Mouse (Mus musculus): ENCODE data around the gene C4b. TPM values are rescaled to one million over a fixed set of nuclear protein-coding genes. Genes with fewer than 3 reads are reported as not detected.
"Not testable (repeated sequence)": the region's sequence is repeated elsewhere in the genome, so short reads cannot be mapped to it uniquely, and the experiment has no call there.

The C4b gene
- 0.93 and 1.1 TPM in 2 replicates for polyA plus RNA-seq (2014; fragmentation: Nextera tagmentation; extraction: Ambion mirVana)

DNA sequence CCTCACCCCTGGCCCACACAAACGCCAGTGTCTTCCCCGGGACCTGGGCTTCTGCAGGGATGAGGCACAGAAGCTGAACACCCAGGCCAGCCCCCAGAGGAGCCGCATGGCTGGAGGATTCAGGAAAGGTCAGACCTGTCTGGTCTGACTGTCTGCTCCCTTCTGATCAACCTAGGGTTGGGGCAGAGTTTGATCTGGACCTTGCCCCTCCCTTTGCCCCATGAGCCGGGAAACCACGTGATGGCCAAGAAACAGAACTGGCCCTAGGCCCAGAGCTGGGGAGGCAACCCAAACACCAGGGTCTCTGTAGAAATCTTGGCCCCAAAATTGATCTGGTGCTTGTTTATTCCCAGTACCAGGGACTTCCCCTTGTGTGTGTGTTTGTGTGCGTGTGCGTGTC lies at the start of gene C4b:
C4b (minus strand) TSS at position 164 of the 400 bp plus-strand sequence.
- Histone ChIP-seq H3K27me3 (replicated peaks; ENCODE audit: control insufficient read depth, insufficient read depth, low read length) (no peaks in the 10 kb centered on the region), H3K27ac (replicated peaks; ENCODE audit: low read depth, low read length) (no peak within 1 kb of the TSS), H3K9me3 (ENCODE audit: control insufficient read depth, low read length) (peaks cover 5% of the 10 kb centered on the region; the same call in 1 of the 2 replicates), H3K4me3 (ENCODE audit: low read depth, low read length) (no peak within 1 kb of the TSS), H3K4me1 (ENCODE audit: control insufficient read depth, insufficient read depth, low read length) (no peaks in the 10 kb centered on the region), H3K9ac (ENCODE audit: low read depth, low read length) (no peak within 1 kb of the TSS), H3K36me3 (ENCODE audit: control insufficient read depth, insufficient read depth, low read length) (no peaks in the 10 kb centered on the region), H3K4me2 (ENCODE audit: low read depth, low read length) (no peak within 1 kb of the TSS)
- ATAC-seq (ENCODE audit: low read depth): no peak
- WGBS: 84% methylated on average over 7 of the region's 7 CpGs
- no peak for DNase-seq (ENCODE audit: low spot score)

DNA sequence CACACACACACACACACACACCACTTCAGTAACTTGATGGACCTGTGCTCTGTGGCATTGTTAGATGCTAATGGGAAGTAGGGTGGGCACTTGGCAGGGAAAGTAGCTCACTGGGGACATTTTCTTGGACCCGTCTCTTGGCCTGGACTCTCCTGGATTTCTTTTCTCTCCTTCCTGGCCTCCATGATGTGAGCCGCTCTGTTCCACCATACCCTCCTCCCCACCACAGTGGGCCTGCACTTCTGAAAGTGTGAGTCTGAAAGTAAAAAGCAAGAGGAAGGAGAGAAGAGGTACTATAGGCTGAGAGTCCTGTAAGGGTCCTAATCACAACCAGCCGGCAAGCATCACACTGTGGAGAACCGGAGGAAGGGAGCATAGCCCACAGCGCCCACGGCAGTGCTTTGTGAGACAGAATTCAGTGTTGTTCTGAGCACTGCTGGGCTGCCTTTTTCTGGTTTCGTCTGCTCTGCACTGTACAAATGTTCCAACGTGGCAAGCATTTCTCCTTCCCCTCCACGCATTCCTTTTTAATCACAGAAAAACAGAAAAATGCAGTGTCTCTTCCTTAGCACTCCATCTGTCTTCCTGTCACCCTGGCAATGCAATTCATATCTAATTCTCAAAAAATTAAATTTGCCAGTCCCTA lies 34.1 kb upstream of the C4b start:
- ATAC-seq (ENCODE audit: low read depth) (no peak), DNase-seq (ENCODE audit: low spot score) (peak; percentile 12)
- no peaks in the 10 kb centered on the region for H3K36me3 ChIP-seq (ENCODE audit: control insufficient read depth, insufficient read depth, low read length)
- no peak overlapping the region for H3K4me3 ChIP-seq (ENCODE audit: low read depth, low read length)
- no peaks in the 10 kb centered on the region for H3K27me3 ChIP-seq (replicated peaks; ENCODE audit: control insufficient read depth, insufficient read depth, low read length)
- H3K4me1 ChIP-seq (ENCODE audit: control insufficient read depth, insufficient read depth, low read length): no peaks in the 10 kb centered on the region
- no peak overlapping the region for H3K4me2 ChIP-seq (ENCODE audit: low read depth, low read length)
- WGBS: 55% methylated on average over 9 of the region's 9 CpGs
- H3K9me3 ChIP-seq (ENCODE audit: control insufficient read depth, low read length): peaks cover 13% of the 10 kb centered on the region
- no peak overlapping the region for H3K9ac ChIP-seq (ENCODE audit: low read depth, low read length)
- peak overlapping the region; percentile 13 for H3K27ac ChIP-seq (replicated peaks; ENCODE audit: low read depth, low read length)

DNA sequence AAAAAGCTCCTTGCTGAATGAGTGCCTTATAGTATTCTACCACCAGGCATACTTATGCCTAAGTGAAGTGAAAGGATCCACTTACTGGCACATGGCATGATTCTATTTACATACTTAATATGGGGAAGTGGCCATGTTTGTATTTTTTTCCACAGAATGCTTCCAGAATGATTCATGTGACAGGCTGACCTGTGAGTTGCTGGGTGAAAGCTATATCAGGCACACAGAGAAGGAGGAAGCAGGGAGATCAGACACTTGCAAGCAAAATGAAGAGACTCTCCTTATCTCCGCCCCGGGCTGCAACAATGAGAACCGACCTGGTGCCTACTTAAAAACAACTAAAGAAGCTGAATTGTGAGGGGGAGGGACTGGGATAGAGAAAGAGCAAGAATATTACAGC lies 17.8 kb upstream of the C4b start:
- no peaks in the 10 kb centered on the region for H3K27me3 ChIP-seq (replicated peaks; ENCODE audit: control insufficient read depth, insufficient read depth, low read length)
- H3K36me3 ChIP-seq (ENCODE audit: control insufficient read depth, insufficient read depth, low read length): no peaks in the 10 kb centered on the region
- H3K27ac ChIP-seq (replicated peaks; ENCODE audit: low read depth, low read length): no peak overlapping the region
- no peak overlapping the region for H3K9ac ChIP-seq (ENCODE audit: low read depth, low read length)
- 84% methylated on average over 3 of the region's 3 CpGs for WGBS
- H3K4me3 ChIP-seq (ENCODE audit: low read depth, low read length): no peak overlapping the region
- ATAC-seq (ENCODE audit: low read depth): no peak
- H3K4me1 ChIP-seq (ENCODE audit: control insufficient read depth, insufficient read depth, low read length): no peaks in the 10 kb centered on the region
- no peak overlapping the region for H3K4me2 ChIP-seq (ENCODE audit: low read depth, low read length)
- DNase-seq (ENCODE audit: low spot score): no peak
- no peaks in the 10 kb centered on the region for H3K9me3 ChIP-seq (ENCODE audit: control insufficient read depth, low read length)

DNA sequence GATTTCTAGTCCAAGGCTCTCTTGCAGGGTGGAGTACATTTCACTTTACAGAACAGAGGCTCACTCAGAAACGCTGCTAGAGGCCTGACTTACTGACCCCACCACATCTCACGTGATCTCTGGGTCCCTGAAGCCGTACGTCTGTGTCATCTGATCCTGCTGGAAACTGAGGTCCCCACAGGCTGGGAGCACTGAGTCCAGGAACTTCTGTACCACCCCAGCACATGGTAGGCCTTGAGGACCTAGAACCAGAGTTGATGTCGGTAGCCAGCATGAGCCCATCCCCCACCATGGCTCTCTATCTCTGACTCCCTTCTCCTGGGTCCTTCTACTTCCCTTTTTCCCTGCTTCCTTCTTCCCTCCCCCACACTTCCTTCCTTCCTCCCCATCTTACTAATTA lies 2.8 kb upstream of the C4b start:
- Histone ChIP-seq H3K4me1 (ENCODE audit: control insufficient read depth, insufficient read depth, low read length) (no peaks in the 10 kb centered on the region), H3K27ac (replicated peaks; ENCODE audit: low read depth, low read length) (no peak overlapping the region), H3K9me3 (ENCODE audit: control insufficient read depth, low read length) (peaks cover 15% of the 10 kb centered on the region; the same call in 1 of the 2 replicates), H3K4me2 (ENCODE audit: low read depth, low read length) (no peak overlapping the region), H3K4me3 (ENCODE audit: low read depth, low read length) (no peak overlapping the region), H3K27me3 (replicated peaks; ENCODE audit: control insufficient read depth, insufficient read depth, low read length) (no peaks in the 10 kb centered on the region), H3K9ac (ENCODE audit: low read depth, low read length) (no peak overlapping the region), H3K36me3 (ENCODE audit: control insufficient read depth, insufficient read depth, low read length) (no peaks in the 10 kb centered on the region)
- DNase-seq (ENCODE audit: low spot score) (no peak), ATAC-seq (ENCODE audit: low read depth) (no peak)
- WGBS: 59% methylated on average over 5 of the region's 5 CpGs

DNA sequence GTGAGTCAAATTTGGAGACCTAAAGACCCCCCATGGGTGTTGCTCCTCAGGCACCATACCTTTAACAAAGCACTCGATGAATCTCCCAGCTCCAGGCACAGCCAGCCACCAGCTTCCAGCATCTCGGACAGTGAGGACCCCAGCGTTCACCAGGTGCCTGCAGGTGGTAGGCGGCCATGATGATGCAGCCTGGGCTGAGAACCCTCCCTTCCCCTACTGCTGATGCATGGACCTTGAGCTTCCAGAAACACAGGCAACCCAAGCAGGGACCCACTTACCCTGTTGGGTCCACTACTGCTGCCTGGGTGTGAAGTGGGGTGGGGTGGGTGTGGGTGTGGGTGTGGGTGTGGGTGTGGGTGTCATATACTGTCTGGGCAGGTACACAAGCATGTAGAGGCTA lies 1.5 kb upstream of the C4b start:
- H3K4me3 ChIP-seq (ENCODE audit: low read depth, low read length); H3K27ac ChIP-seq (replicated peaks; ENCODE audit: low read depth, low read length); H3K9ac ChIP-seq (ENCODE audit: low read depth, low read length); H3K4me1 ChIP-seq (ENCODE audit: control insufficient read depth, insufficient read depth, low read length); H3K4me2 ChIP-seq (ENCODE audit: low read depth, low read length); H3K36me3 ChIP-seq (ENCODE audit: control insufficient read depth, insufficient read depth, low read length); ATAC-seq (ENCODE audit: low read depth); H3K27me3 ChIP-seq (replicated peaks; ENCODE audit: control insufficient read depth, insufficient read depth, low read length); DNase-seq (ENCODE audit: low spot score): not testable (repeated sequence)
- H3K9me3 ChIP-seq (ENCODE audit: control insufficient read depth, low read length): peaks cover 15% of the 10 kb centered on the region; the same call in 1 of the 2 replicates
- WGBS: 97% methylated on average over 4 of the region's 4 CpGs

DNA sequence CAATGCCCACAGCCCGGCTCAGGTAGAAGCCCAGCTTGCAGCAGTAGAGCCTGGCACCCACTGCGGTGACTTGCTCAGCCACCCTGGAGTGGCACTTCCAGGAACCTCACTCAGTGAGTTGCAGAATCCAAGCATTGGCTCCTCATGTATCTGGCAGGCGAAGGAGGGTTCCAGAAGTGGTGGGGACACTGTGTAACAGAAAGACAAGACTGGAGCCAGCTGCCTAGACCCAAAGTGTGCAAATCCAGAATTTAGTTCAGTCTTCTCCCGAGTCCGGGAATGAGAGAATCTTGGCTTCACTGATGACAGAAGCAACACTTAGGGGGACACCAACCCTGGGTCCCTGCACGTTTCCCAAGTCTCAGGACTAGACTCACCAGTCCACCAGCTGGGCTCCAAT lies 929 bp upstream of the C4b start:
- not testable (repeated sequence) for H3K36me3 ChIP-seq (ENCODE audit: control insufficient read depth, insufficient read depth, low read length); H3K9ac ChIP-seq (ENCODE audit: low read depth, low read length); H3K27me3 ChIP-seq (replicated peaks; ENCODE audit: control insufficient read depth, insufficient read depth, low read length); H3K4me1 ChIP-seq (ENCODE audit: control insufficient read depth, insufficient read depth, low read length); H3K27ac ChIP-seq (replicated peaks; ENCODE audit: low read depth, low read length); ATAC-seq (ENCODE audit: low read depth); H3K4me2 ChIP-seq (ENCODE audit: low read depth, low read length); DNase-seq (ENCODE audit: low spot score); H3K4me3 ChIP-seq (ENCODE audit: low read depth, low read length)
- H3K9me3 ChIP-seq (ENCODE audit: control insufficient read depth, low read length): peaks cover 14% of the 10 kb centered on the region; the same call in 1 of the 2 replicates
- 92% methylated on average over 5 of the region's 6 CpGs for WGBS

DNA sequence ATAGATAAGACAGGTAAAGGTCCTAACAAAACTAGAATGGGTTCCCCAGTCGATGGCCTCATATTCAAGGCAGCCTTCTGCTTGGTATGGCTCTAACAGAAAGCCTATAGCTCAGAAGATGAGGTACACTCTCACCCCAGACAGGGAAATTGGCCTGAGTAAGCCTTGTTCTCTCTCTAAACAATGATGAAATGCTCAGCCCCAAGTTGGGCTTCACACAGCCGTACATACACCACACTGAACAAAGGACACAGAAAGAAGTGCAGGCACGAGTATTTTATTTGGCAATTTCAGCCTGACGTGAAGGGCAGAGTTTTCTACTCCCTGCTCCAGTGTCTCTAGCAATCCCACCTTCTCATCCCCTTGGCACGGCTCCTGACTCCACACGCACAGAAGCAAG lies 524 bp upstream of the C4b start:
- Histone ChIP-seq H3K4me1 (ENCODE audit: control insufficient read depth, insufficient read depth, low read length) (no peaks in the 10 kb centered on the region), H3K27ac (replicated peaks; ENCODE audit: low read depth, low read length) (no peak overlapping the region), H3K4me3 (ENCODE audit: low read depth, low read length) (no peak overlapping the region), H3K4me2 (ENCODE audit: low read depth, low read length) (no peak overlapping the region), H3K27me3 (replicated peaks; ENCODE audit: control insufficient read depth, insufficient read depth, low read length) (no peaks in the 10 kb centered on the region), H3K36me3 (ENCODE audit: control insufficient read depth, insufficient read depth, low read length) (no peaks in the 10 kb centered on the region), H3K9me3 (ENCODE audit: control insufficient read depth, low read length) (peaks cover 10% of the 10 kb centered on the region; the same call in 1 of the 2 replicates), H3K9ac (ENCODE audit: low read depth, low read length) (no peak overlapping the region)
- whole genome bisulfite sequencing: 75% methylated on average over 6 of the region's 6 CpGs
- DNase-seq (ENCODE audit: low spot score) (no peak), ATAC-seq (ENCODE audit: low read depth) (no peak)

DNA sequence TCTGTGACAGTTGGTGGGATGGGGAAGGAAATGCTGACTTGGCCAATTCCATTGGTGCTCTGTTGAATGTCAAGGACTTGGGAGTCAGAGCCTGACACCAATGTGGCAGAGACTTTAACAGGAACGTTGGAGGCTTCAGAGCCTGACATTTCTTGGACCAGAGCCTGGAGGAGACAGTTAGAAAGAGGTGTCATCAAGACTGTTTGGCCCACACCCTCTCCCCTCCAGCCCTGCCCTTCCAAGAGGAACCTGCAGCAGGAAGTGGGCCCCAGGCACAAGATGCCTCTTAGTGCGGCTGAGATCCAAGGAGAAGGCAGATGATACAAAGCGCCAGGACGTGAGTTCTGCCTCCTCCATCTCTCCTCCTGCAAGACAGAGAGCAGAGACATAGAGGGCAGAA lies 3.4 kb downstream of the C4b start:
- 72% methylated on average over 4 of the region's 4 CpGs for WGBS

DNA sequence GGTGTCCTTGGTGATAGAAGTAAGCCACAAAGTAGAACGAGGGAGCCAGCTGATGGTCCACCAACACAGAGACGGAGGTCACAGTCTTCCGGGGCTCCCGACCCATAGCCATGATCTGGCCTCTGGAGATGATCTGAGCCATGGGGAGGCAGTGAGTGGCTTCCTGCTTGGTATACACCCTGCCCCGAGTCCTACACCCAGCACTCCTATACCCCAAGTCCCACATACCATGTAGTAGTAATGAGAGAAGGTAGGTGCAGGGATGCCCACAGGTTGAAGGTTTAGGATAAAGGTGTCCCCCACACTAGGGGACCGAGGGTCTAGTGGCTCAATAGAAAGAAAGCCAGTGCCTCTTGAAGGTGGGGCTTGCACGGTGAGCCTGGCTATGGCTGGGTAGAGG lies 4.0 kb downstream of the C4b start:
- WGBS: 84% methylated on average over 7 of the region's 7 CpGs
- not testable (repeated sequence) for DNase-seq (ENCODE audit: low spot score)

More for the DNA sequence above, 3.4 kb downstream of the C4b start:
- ATAC-seq (ENCODE audit: low read depth) (no peak), DNase-seq (ENCODE audit: low spot score) (no peak)
- H3K27me3 ChIP-seq (replicated peaks; ENCODE audit: control insufficient read depth, insufficient read depth, low read length): no peaks in the 10 kb centered on the region
- no peak overlapping the region for H3K4me3 ChIP-seq (ENCODE audit: low read depth, low read length)
- no peak overlapping the region for H3K9ac ChIP-seq (ENCODE audit: low read depth, low read length)
- no peak overlapping the region for H3K27ac ChIP-seq (replicated peaks; ENCODE audit: low read depth, low read length)
- no peaks in the 10 kb centered on the region for H3K9me3 ChIP-seq (ENCODE audit: control insufficient read depth, low read length)
- no peaks in the 10 kb centered on the region for H3K36me3 ChIP-seq (ENCODE audit: control insufficient read depth, insufficient read depth, low read length)
- H3K4me1 ChIP-seq (ENCODE audit: control insufficient read depth, insufficient read depth, low read length): no peaks in the 10 kb centered on the region
- H3K4me2 ChIP-seq (ENCODE audit: low read depth, low read length): no peak overlapping the region

More for the DNA sequence above, 4.0 kb downstream of the C4b start:
- not testable (repeated sequence) for H3K27me3 ChIP-seq (replicated peaks; ENCODE audit: control insufficient read depth, insufficient read depth, low read length); H3K4me1 ChIP-seq (ENCODE audit: control insufficient read depth, insufficient read depth, low read length); H3K36me3 ChIP-seq (ENCODE audit: control insufficient read depth, insufficient read depth, low read length); H3K27ac ChIP-seq (replicated peaks; ENCODE audit: low read depth, low read length); ATAC-seq (ENCODE audit: low read depth); H3K9me3 ChIP-seq (ENCODE audit: control insufficient read depth, low read length); H3K4me2 ChIP-seq (ENCODE audit: low read depth, low read length); H3K4me3 ChIP-seq (ENCODE audit: low read depth, low read length); H3K9ac ChIP-seq (ENCODE audit: low read depth, low read length)
